Mouse (Mus musculus) right cerebral cortex, adult 18-20 months (tissue): Measurements from ENCODE around the gene Unc45b.

ENCODE experiments used
- DNase-seq: peaks from one replicate; pipeline ENCODE4 v3.0.0; 2022; ENCODE audit warnings: mixed read lengths

Gene Unc45b

DNA sequence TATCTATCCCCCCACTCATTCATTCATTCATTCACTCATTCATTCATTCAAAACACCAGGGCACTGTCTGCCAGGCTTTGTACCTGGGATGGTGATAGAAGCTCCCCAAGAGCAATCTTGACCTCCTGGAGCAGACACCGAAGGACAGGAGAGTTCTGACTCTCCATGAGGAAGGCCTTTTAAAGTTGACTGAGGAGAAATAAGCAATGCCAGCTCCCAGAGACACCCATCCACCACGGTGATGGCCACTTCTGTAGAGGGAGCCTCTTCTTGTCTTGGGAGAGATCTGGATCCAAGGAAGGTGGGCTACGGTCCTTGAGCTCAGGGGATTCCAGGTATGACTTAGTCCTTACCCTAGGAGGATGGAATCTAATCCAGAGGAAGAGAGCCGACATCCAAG is at the start of gene Unc45b:
TSS of gene Unc45b (plus strand) at position 301 of the 400 bp plus-strand sequence.
- DNase-seq = no peak

GRCm38 (mm10) chr11:82860759-82861158 is 49.6 kb upstream of the Unc45b start:
- DNase-seq = no peak

- no peak for DNase-seq
Measured at GRCm38 (mm10) chr11:82861558-82861957, 48.8 kb upstream of the Unc45b start.

GRCm38 (mm10) chr11:82862638-82863037 is 47.7 kb upstream of the Unc45b start:
- no peak for DNase-seq

GRCm38 (mm10) chr11:82863059-82863458 is 47.3 kb upstream of the Unc45b start:
- DNase-seq = no peak

DNA sequence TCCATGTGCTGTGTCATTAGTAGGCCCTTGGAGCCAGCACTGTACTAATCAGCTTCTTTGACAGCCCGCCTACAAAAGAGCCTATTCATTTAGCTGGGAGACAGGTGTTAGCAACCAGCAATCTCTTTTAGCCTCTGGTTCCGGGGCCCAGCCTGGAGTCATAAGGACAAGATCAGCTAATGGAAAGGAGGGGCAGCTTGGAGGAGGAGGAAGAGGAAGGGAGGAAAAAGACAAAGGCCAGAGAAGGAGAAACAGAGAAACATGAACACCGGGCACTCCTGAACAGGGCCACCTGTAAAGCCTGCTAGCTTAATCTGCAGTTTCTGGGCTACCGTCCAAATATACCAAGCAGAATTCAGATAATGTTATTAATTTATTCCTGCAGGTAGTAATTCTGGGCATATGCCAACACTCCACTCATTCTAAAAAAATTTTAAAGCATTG is 46.8 kb upstream of the Unc45b start:
- DNase-seq = no peak

DNA sequence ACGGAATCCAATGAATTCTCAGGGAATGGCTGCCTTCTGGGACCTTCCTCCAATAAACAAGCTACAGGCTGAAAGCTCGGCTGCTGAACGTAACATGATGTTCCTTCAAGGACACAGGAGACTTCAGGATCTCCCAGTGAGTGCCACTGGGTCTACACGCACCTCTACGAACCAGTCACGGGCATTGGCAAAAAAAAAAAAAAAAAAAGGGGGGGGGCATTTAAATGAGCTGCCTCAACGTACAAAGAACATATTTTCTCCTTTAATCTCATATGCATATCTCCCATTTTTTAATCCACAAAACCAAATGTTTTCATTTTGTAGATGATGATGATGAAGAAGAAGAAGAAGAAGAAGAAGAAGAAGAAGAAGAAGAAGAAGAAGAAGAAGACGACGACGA is 44.4 kb upstream of the Unc45b start:
- no peak for DNase-seq

DNA sequence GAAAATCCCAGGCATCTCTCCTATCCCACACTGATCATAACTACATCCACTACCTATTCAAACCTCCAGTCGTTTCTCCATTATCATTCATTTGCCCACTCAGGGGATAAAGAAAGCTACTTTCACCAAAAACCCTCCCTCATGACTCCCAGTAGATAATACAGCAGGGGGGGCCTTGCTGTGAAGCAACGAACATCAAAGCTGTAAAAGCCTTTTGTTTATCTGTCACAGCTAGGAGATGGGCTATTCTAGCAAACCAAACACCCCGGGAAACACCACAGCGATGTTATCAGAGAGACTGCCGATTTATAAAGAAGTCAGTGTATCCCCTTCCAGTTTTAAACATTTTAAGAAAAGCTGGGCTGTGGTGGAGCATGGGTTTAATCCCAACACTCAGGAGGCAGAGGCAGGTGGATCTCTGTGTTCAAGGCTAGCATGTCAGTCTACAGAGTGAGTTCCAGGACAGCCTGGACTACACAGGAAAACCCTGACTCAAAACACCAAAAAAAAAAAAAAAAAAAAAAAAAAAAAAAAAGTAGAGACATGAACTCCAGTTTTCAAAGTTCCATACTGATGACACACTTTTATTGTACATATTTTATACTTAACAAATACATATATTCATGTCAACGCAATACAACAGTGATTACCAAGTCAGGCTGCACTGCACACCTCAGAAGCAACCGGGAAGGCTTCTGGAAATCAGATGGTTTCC is 43.3 kb upstream of the Unc45b start:
- no peak for DNase-seq

DNA sequence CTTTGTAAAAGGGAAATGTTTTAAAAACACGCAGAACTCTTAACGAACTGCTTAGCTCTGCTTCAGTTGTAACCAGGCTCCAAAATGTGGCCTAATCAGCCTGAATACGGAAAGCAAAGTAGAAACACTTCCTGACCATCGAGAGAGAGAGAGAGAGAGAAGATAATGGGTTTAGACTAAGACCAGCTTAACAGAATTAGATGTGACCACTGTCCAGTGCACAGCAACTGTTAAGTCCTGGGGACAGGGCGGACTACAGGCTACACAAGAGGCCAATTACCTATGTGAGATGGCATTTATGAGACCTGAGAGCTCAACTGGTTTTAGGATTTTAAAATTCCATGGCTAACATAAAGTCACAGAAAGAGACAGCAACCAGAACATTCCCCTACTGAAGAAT is 42.4 kb upstream of the Unc45b start:
- DNase-seq = no peak

DNA sequence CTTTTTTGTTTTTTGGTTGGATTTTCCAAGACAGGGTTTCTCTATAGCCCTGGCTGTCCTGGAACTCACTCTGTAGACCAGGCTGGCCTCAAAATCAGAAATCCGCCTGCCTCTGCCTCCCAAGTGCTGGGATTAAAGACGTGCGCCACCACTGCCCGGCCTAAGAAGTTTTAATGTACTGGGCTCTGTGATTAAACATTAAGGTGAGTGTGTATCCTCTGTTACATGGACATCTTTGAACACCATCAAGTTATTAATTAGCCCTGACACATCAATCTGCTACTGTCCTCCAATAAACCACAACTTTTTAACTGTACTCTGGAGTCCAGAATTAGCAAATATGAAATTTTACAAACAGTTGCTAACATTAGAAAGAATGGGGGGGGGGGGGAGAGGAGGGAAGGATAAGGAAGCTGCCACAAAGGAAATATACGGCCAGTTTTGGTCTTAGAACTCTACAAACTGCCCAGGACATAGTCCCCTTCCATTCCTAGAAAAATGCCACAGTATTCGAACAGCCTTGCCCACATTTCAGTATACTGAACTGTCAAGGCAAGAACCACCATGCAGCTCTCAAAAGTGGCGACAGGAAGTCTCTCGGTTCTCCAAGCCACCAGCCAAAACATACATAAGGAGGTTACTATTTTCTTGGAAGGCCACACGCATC is 40.7 kb upstream of the Unc45b start:
- no peak for DNase-seq

DNA sequence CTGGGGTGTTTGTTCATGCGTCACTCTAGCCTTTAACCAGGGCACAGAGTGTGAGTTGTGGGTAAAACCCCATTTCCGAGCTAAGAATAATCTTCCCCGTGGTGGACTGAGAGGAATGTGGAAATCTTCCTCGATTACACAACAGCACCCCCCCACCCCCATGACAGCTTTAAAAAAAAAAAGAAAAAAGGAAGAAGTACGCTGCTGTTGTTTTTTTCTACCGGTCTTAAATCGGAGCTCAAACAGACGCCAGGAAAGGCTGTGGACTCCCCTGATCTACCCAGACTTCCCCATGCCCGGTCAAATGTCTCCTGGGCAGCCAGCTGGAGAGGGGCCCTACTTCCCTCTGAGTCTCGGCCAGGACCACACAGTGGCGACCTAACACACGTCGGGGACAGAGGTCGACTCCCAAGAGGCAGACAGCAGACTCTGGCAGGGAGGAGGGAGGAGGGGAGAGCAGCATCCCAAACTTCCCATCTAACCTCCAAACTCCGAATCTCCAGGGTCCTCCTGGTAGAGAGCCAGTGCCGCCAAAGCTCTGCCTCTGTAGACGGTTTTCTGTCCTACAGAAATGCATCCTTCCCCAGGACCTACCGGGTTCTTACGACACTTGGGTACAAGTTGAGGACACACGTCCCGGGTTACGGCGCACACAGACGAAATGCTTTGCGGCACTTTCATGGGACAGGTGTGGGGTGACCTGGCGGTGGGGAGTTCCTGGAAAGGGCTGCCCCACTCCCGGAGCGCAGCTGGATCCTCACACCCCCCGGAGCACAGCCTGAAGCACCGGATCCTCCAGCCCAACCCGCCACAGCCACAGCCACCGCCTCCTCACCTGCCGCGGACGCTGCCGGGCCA is 39.9 kb upstream of the Unc45b start:
- peak; percentile 37 for DNase-seq

- peak; percentile 92 for DNase-seq
Measured at GRCm38 (mm10) chr11:82871031-82871446, 39.3 kb upstream of the Unc45b start, which contains the start of gene Rffl. Gene Rffl, minus strand, starts transcription at chr11:82871210.

GRCm38 (mm10) chr11:82874924-82875323 is 35.4 kb upstream of the Unc45b start:
- DNase-seq = no peak

- no peak for DNase-seq
Measured at GRCm38 (mm10) chr11:82875631-82876030, 34.7 kb upstream of the Unc45b start.

DNA sequence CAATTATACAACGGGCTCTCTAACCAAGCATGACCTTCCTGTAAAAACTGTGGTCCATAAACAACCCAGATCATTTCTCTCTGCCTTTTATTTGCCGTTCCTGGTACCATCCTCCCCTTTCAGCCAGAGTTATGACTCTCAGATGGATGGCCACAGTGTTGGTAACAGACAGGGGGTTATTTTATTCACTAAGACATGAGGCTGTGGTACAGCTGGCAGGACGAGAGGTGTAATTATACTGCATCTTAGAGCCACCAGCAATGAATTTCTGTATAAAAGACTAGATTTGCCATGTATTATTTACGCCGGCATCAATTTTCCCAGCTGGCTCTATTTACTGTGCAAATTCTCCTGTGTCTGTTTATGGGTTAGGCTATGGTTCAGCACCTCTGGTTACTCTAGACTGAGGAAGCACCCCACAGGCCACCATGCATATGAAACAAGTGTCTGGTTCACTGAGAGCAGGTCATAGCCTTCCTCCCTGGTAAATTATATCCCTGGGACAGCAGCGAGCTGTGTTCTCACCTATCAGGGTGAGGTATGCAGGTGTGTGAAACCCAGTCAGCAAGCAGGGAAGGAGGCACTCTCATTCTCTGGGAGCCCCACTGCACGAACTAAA is 32.5 kb upstream of the Unc45b start:
- DNase-seq = no peak

DNA sequence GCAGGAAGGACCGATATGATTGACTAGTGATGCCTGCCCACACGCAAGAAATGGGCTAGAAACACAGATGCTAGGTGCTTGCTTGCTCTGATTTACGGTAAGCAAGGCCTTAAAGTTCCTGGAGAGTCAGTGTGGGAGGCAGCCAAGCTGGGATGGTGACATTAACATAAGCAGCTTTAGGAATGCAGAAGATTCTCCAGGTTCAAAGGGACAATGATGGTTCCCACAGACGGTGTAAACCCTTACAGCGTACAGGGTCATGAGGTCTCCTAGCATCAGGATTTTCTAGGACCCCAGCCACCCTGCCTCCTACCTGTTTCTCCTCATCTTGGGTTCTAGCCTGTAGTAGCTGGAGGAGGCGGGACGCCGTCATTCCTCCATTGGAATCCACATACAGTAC is 27.2 kb upstream of the Unc45b start:
- no peak for DNase-seq

DNA sequence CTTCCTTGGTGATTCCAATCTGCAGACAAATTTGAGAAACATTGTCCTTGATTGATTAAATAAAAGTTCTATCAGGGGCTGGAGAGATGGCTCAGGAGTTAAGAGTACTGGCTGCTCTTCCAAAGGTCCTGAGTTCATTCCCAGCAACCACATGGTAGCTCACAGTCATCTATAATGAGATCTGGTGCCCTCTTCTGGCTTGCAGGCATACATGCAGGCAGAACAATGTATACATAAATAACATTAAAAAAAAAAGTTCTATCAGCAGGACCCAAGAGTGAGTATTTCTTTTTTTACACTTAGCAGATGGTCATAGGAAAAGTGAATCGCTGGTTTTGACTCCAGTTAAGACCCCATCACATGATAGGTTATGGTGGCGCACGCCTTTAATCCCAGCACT is 23.8 kb upstream of the Unc45b start:
- DNase-seq = no peak

GRCm38 (mm10) chr11:82888491-82888946 is 21.8 kb upstream of the Unc45b start:
- no peak for DNase-seq

- DNase-seq = peak; percentile 13
Measured at GRCm38 (mm10) chr11:82889524-82890341, 20.6 kb upstream of the Unc45b start.

GRCm38 (mm10) chr11:82890342-82890762 is 20.0 kb upstream of the Unc45b start, which contains the start of gene Rad51d:
Gene Rad51d, minus strand, starts transcription at chr11:82890614.
- peak; percentile 91 for DNase-seq

GRCm38 (mm10) chr11:82891936-82892335 is 18.4 kb upstream of the Unc45b start, which contains the start of gene Fndc8:
Gene Fndc8, plus strand, starts transcription at chr11:82892124.
- DNase-seq = no peak

DNA sequence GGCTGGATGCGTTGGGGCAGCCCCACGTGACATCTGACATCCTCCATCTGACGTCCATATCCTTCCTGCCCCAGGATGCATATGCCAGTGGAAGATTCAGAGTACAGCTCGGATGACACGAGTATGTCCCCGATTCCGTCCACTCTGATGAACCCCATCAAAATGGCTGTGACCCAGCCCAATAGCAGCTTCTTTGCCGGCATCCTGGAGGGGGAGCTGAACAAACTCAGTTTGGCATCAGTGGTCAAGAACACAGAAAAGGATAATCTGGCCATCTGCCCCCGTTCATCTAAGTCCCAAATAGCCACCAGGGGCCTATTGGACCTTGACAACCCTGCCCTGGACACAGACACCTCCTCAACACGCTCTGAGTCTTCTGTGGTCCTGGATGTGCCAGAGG is 12.9 kb upstream of the Unc45b start:
- DNase-seq = no peak
